Mouse (Mus musculus): ENCODE measurements around the gene Zscan18.
"Not testable (repeated sequence)": the region's sequence is repeated elsewhere in the genome, so short reads cannot be mapped to it uniquely, and the experiment has no call there.

Gene Zscan18

DNA sequence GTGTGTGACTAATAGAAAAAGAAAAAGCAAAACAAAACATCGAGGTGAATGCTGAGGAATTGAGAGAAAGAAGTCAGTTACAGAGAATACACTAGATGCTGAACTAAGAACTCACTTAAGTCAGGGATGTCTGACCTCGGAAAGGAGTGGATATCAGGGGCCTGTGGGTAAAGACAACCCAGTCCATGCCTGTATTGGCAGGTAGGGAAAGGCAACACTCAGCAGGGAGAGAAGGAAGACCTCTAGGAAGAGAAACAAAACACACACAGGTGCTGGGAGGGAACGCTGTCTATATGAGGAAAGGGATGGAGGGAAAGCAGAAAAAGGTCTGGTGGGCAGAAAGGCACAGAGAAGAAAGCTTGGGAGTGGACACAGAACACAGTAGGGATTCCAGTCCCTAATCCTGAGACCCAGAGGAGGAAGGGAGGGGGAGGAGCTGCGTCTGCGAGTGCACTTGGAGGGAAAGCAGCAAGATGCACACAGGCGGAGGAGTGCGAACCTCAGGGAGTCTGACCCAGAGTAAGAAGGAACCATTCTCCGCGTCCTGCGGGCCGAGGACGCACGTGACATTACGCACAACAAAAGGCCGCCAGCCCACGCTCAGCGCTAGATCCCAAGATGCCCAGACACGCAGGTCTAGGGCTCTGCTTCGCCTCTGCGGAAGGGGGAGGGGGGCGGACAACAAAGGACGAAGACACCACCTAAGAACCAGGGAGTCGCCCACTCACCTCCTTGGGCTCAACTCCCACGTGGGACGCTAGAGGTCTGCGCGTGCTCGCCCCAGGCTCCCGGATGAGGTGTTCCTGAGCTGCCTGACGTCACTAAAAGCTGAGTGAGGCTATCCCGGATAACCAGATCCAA, at the start of gene Zscan18:
Zscan18 (minus strand) TSS at position 770 of the 861 bp plus-strand sequence.
- peak; percentile 86 for DNase-seq (ENCODE audit: low spot score)

DNA sequence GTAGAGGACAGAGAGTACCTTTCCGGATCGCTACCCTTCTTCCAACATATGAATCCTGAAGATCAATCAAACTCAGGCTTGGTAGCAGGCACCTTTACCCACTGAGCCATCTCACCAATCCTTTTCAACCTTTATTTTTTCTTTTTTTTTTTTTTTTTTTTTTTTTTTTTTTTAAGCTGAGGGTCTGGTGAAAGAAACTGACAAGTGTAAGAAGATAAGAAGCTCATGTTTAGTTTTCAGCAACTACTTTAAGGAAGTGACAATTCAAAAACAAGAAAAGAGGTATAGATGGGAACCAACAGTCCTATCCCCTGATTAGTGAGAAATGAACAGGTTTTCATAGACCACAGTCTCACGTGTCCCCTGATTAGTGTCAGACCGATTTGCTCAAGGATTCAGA, 32.3 kb upstream of the Zscan18 start:
- DNase-seq (ENCODE audit: low spot score) = no peak

DNA sequence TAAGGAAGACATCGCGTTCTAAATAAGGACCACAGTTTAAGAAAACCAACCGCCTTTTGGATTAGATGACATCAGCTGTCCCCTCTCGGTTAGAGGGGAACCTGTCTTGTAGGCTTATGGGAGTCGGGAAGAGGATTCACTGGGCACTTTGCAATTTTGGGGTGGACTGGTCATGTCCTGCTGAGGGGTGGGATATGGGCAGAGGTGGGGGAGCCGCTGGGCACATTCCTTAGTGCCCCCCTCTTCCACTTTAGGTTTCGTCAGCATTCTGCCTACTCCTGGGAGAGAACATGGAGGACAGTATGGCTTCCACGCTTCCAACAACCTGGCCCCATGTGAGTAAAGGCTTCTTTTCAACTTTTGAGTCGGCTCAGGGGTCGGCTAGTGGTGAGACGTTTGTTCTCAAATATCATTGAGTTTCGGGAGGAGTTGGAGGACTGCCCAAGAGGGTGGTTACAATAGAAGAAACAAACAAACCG, 31.8 kb upstream of the Zscan18 start:
- no peak for DNase-seq (ENCODE audit: low spot score)

DNA sequence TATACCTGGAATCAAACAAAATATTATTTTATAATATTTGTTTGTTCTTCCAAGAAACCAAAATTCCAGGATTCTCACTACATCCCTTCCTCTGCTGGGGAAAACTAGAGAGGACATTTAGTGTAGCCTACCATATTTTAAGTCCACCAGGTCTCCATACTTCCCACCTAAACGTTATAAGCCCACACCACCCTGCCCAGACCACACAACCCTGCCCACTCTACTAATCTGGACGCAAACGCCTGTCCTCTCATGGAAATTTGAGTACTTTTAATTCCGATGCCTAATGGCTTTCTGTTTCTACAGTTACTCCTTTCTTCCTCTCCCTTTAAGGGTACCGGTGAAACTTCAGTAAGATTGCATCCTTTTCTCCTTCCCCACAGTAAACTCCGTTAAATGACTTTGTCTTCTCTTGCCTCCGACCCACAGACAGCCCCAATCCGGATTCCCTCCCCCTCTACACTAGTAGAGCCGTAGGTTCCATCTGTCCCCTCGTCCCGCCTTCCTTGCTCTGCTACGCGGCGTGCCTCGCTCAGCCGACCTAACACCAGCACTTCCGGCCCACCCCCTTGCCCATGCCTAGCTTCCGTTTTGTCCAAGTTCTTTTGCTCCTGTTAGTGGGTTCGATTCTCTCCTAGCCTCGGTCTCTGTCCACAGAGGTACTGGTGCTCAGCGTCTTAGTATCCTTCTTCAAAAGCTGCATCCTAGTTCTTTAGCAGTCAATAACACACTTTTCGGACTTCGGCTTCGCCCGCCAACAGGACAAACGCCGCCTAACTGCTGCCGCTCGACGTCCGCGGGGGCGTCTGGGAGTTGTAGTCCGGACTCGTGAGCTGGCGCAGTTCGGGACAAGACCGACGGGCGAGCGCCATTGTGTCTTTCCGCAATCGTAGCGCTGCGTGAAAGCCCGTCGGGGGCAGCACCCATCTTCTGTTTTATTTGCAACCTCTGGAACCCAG, 31.0 kb upstream of the Zscan18 start, which contains the start of gene Zfp110:
Zfp110 (plus strand) TSS at position 600 of the 959 bp plus-strand sequence.
- peak; percentile 86 for DNase-seq (ENCODE audit: low spot score)

DNA sequence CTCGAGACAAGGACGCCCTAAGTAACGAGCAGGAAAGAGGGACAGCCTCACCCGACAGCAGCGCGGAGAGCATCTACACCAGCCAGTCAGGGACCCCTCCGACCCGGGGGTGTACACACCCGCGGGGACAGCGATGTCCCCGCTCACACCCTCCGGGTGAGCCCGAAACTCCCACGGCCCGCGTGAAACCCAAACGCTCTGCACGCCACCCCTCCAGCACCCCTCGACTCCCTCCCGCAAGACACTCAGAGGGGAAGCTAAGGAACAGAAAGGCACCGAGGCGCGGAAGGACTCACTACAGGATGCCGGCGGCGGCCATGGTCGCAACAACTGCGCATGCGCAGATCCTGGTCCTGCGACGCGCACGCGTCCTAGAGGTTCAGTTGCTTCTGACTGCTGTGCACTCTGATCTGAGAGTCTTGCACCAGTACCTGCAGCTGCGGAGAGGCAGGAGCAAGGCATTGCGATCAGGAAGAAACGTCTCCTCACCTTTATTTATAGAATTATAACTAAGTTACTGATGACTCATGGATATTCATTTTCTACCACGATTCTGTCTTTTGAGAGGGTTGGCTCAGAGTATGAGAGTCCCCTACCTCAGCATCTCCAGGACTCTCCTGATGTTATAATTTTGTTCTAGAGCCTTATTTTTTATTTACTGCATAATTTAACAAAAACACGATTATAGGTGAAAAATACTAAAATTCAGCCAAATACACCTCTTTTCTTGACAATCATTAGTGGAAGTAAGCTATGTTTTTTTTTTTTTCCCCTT, 15.3 kb upstream of the Zscan18 start, which contains the start of gene Zfp329:
Zfp329 (minus strand) TSS at position 338 of the 775 bp plus-strand sequence.
- DNase-seq (ENCODE audit: low spot score) = peak; percentile 97

DNA sequence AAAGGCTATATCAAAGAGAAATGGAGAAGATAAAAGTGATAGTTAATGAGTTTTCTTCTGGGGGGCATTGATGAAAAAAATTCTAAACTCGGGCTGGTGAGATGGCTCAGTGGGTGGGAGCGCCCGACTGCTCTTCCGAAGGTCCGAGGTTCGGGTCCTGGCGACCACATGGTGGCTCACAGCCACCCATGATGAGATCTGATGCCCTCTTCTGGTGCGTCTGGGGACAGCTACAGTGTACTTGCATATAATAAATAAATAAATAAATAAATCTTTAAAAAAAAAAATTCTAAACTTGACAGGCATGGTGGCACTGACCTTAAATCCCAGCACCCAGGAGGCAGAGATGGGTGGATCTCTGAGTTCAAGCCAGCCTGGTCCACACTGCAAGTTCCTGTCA, 12.1 kb upstream of the Zscan18 start:
- no peak for DNase-seq (ENCODE audit: low spot score)

DNA sequence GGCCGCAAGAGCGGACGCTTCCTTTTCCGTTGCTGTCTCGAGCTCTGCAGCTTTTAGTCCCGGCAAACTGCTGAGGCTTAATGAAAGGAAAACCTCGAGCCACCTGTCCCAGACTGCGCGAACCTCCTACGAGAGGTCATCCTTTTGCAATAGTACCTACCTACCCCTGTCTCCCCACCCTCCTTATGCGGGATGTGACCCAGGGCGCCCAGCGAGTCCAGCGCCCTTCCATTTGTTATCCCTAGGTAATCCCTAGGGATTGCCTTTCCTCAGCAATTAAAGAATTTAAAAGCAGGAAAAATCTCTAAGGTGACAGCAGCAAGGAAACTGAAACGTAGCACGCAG, 264 bp upstream of the Zscan18 start:
- DNase-seq (ENCODE audit: low spot score) = no peak

DNA sequence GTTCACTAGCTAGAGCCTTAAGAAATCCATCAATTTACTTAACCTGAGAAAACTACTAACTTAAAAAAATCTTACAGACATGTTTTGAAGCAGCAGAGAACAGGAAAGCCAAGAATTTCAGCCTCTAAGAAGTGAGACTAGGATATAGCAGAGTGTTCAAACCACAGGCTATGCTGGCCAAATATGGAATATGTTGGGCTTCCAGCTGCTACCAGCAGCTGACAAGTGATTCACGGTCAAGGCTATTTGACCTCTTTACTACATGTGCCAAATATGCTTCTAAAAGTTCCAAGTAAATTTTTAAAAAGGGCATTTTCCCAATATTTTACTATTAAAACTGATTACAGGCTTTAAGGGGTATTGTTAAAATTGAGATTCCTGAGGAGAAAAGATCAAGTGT, 3.9 kb downstream of the Zscan18 start:
- DNase-seq (ENCODE audit: low spot score) = no peak

DNA sequence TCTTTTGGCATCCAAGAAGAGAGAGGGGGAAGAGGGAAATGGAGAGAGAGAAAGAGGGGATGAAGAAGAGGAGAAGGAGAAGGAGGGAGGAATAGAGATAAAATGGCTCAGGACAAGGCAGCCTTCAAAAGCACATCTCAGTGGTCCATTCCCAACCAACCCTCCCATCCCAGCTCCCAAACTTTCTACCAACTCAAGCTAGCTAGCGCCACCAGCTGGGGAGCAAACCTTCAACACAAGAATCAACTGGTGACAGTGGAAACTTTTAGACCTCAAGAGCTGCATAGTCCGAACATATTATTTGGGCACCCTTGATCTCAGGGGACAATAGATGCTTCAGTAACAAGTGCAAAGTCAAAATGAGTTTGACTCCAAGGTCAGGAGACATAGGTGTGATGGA, 5.5 kb downstream of the Zscan18 start:
- no peak for DNase-seq (ENCODE audit: low spot score)

DNA sequence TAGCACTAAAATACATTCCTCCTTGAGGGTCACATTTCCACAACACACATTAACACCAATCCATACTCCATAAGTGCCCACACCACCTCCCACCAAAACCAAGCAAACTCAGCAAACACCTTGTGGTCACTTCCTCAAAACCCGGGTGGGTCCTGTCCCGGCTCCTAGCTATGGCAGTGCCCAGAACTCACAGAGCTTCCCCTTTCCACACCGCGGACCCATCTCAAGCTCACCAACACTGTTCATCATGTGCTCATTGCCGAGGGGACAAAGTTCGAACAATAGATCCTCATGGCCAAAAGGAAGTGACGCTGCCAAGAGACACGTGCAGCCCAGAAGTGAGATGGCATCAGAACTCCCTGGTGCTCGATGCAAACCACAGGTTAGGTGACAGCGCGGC, 10.8 kb downstream of the Zscan18 start:
- DNase-seq (ENCODE audit: low spot score) = not testable (repeated sequence)

DNA sequence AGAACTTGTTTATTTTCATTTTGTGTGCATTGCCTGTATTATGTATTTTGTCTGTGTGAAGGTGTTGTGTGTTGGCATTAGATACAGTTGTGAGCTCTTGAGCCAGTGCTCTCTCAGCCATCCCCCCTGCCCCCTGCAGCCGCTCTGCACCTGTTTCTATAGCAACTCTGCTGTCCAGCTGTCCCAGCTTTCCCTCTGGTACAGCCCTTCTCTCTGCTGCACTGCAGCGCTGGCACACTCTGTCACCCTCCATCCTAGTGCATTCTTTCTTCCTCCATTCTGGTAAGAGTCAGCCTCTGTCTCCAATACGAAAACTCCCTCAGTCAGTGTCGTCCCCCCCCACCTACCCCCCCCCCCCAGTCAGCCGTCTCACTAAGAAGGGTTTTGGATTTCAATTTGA, 15.4 kb downstream of the Zscan18 start:
- peak; percentile 47 for DNase-seq (ENCODE audit: low spot score)

DNA sequence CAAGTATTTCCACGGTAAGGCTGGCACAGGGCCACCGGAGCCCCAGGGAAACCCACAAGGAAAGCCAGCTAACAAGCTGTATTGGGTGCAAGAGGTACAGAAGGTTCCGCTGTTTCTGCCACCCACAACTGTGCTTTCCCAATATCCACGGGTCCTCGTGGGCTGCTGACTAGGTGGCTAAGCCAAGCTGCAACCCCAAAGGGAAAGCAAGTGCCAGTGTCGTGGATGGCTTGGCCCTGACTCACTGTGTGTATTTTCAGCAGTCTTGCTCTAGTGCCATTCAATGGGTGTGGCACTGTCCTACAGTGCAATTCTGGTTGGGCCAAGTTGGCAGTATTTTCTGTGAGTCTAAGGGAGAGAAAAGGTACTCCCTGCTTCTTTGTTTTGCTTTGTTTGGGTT, 16.1 kb downstream of the Zscan18 start:
- no peak for DNase-seq (ENCODE audit: low spot score)

DNA sequence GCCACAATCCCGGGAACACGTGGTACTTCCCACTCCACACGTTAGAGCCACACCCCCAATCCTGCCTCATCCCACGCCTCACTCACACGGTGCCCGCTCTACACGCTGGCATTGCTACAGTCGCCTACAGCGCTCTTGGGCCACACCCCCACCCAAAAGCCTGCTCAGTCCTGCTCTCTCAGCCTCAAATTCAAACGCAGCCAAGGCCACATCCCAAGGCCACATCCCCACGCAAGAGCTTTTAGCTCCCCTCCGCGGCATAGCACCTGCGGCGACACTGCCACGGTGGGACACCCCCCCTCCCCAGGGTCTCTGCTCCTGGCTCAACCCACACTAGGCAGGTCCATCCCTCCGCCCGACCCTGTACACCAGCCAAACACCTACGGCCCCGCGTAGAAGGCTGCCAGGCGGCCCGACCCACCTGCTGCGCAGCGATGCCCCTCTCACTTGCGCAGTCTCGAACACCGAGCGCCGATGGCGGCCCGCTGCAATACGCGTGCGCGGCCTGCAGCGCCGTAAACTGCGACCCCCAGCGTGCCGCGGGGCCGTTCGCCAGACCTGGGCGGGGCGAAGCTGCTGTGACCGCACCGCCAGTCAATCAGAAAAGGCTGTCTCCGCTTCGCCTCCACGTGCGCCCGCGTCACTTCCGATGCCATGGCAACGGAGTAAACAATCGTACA, 23.1 kb downstream of the Zscan18 start:
- DNase-seq (ENCODE audit: low spot score) = peak; percentile 90

DNA sequence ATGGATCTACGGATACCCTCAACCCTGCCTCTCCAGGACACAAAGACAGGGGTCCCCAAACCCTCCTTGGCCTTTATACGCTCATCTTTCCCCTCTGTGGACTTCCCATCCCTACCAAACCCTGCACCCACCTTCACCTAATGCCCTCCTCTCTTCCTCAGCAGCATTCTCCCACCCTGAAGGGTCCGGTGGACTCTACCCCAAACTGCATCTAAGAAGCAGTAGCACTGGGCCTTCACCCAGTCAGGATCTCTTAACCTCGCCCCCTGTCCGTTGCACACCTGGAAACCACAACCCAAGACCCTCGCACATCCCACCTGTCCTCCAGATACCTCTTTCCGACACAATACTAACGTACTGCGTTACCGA, 23.7 kb downstream of the Zscan18 start:
- DNase-seq (ENCODE audit: low spot score) = no peak

DNA sequence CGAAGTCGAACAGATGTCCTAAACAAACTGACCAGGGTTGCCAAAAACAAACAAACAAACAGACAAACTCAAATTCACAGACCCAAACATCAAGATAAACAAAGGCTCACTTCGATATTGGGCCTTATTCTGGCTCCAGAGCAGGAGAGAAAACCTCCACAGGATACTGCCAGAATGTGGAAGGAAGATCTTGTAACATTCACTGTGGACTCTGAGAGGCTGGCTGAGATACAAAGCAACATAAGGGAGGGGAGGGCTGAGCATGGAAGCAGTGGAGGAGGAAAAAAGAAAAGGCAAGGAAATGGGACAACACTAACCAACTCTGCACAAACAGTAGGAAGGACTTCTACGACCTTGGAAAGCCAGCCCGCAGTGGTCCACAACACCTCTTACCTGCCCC, 24.3 kb downstream of the Zscan18 start:
- DNase-seq (ENCODE audit: low spot score) = no peak

DNA sequence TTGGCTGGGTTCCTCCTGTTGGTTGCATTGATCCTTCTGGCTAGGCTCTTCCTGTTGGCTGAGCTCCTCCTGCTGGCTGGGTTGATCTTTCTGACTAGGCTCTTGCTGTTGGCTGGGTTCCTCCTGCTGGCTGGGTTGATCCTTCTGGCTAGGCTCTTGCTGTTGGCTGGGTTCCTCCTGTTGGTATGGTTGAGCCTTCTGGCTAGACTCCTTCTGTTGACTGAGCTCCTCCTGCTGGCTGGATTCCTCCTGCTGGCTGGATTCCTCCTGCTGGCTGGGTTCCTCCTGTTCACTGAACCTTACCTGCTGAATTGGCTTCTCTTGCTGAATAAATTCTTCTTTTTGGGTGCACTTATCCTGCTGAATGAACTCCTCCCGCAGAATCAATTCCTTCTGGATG, 28.8 kb downstream of the Zscan18 start:
- no peak for DNase-seq (ENCODE audit: low spot score)

DNA sequence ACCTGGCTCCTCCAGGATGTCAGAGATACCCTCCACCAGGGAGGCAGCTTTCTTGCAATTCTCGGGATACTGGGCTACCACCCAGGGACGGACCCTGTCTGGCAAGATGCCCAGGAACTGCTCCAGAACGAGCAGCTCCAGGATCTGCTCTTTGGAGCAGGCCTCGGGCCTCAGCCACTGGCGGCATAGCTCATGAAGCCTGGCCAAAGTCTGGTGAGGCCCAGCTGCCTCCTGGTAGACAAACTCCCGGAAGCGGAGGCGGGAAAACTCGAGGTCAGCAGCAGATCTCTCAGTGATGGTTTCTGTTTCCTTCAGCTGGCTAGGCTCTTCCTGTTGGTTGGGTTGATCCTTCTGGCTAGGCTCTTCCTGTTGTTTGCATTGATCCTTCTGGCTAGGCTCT, 29.3 kb downstream of the Zscan18 start:
- DNase-seq (ENCODE audit: low spot score) = no peak

DNA sequence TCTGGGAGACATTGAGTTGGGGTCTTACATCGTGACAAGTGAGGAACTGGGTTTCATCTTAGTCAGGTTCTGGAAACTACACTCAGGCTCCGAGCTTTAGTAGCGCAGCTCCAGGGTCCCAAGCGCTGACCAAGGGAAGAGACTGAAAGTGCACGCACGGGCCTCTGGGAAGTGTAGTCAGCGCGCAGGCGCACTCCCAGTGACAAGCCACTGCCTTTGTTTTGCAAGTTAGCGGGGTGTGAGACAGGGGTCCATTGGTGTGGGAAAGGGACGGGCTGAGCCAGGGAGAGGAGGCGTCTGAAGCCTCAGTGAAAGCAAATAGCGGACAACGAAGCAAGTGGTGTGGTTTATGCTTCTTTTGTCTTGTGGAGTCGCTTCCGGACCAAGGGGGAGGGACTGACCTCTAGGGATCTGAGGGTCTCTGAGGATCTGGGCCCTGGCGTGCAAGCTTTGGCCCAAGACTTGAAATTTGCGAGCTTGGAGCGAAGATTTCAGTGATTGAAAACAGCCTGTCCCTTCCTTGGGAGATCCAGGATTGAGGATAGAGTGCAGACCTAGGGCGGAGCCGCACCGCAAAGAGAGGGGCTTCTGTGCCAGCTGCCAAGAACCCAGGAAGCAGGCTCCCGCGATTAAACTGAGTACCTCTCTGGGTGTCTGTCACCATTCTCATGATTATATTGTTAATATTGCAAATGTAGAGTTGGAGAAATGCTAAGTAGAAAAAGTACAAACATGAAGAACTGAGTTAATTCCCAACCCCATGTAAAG, 53.8 kb downstream of the Zscan18 start:
- peak; percentile 33 for DNase-seq (ENCODE audit: low spot score)

DNA sequence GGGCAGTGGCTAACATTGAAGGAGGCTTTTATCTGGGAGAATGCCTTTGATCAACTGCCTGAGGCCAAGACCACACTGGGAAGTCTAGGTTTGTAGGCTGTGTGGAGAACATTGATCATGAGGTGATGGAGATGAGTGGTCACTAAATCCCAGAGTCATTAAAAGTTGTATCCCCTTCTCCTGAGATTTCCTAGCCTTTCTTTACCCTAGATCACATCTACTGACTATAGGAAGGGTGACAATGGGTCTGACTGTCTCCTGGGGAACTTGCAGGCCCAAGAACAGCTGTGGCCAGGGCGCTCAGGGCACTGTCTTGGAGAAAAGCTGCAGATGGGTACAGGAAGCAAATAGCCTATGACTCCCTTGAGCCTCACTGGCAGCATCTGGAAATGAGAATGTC, 68.5 kb downstream of the Zscan18 start, which contains the start of gene Vmn2r56:
Vmn2r56 (minus strand) TSS at position 101 of the 400 bp plus-strand sequence.
- no peak for DNase-seq (ENCODE audit: low spot score)
